Mouse (Mus musculus): ENCODE results near the gene Thrap3.

Thrap3 gene

DNA sequence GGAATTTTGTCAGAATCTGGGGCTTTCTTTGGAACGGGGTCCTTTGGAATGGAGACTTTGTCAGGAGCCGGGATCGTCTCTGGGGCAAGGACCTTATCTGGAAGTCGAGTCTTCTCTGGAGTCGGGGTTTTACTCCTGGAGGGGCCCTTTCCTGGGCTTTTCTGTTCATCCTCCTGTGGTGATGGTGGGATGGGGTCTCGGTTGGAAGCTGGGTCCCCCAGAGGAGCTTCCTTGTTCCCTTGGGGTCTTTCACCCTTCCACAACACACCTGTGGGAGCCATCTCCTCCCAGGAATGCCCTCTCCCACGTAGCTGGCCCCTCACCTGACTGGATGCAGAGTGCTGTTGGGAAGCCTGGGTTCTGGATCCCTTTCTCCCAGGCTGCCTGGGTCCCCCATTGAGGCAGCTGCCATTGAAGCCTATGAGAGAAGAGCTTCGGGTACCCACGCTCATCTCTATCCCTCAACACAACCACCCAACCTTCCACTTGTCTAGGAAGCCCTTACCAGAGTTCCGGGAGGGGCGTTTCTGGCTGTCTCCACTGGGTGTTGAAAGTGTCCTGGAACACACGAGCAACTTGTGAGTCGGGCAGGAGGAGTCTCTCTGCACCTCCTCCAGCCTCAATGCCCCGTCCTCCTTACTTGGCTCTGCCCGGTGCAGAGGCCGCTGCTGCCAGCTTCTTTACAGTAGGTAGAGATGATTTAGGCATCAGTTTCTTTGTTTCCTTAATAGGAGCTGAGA, 50.7 kb downstream of the Thrap3 start:
- in situ Hi-C loops (cut with MboI; ENCODE audit: low pct_unique_long_range_greater_than_20kb in 1 of 2, low sequenced_read_pairs in 2 of 2, unreplicated experiment in 1 of 2): no loop called here

GRCm38 (mm10) chr4:126150949-126151320, 51.6 kb downstream of the Thrap3 start:
- in situ Hi-C loops (cut with MboI; ENCODE audit: low pct_unique_long_range_greater_than_20kb in 1 of 2, low sequenced_read_pairs in 2 of 2, unreplicated experiment in 1 of 2): no loop called here

- in situ Hi-C loops (cut with MboI; ENCODE audit: low pct_unique_long_range_greater_than_20kb in 1 of 2, low sequenced_read_pairs in 2 of 2, unreplicated experiment in 1 of 2): no loop called here
Observed at GRCm38 (mm10) chr4:126150297-126150948, 52.1 kb downstream of the Thrap3 start.

DNA sequence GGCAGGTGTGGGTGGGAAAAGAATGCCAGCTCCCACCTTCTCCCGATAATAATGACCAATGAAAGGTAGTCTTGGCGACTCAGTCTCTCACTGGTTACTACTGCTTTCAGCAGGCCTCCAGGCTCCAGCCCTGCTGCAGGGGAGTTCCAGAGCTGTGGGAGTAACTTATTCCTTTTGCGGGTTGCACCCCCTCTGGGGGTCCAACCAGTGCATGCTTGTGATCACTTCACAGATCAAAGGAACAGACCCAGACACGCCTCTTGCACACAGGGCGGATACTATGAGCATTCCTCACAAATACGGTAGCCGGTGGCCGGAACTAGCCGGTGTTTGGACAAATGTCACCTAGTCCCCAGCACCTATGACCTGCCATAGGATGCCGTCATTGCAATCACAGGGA, 52.8 kb downstream of the Thrap3 start:
- in situ Hi-C loops (cut with MboI; ENCODE audit: low pct_unique_long_range_greater_than_20kb in 1 of 2, low sequenced_read_pairs in 2 of 2, unreplicated experiment in 1 of 2): no loop called here

- in situ Hi-C loops (cut with MboI; ENCODE audit: low pct_unique_long_range_greater_than_20kb in 1 of 2, low sequenced_read_pairs in 2 of 2, unreplicated experiment in 1 of 2): no loop called here
Observed at GRCm38 (mm10) chr4:126149041-126149676, 53.4 kb downstream of the Thrap3 start.

- in situ Hi-C loops (cut with MboI; ENCODE audit: low pct_unique_long_range_greater_than_20kb in 1 of 2, low sequenced_read_pairs in 2 of 2, unreplicated experiment in 1 of 2): no loop called here
Observed at GRCm38 (mm10) chr4:126148161-126148961, 54.2 kb downstream of the Thrap3 start.

DNA sequence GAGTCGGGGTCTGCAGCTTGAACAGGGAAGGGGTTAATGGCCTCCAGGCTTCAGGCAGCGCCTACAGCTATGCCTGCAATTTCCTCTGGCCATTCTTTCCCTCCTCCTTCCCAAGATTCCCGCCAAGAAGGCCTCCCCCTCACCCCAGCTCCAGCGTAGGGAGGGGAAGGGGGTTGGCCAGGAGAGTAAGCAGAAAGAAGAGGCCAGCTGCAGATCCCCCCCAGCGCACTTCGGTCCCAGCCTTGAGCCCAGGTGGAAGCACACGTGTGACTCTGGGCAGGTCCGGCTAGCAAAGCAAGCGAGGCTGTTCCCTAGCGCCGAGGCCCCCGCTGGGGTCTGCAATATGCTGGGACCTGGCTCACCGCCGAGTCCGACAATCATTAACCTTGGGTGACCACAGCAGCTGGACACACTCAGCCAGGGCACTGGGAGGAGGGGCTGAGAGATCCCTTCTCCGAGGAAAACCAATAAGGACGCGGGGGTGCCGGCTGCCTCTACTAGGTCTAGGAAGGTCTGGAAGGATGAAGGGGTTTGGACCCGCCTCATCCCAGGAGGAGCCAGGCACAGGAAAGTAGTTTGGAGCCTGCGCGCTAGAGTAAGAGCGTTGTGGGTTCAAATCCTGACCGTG, 54.9 kb downstream of the Thrap3 start, which contains the start of gene Eva1b:
TSS of gene Eva1b (plus strand) at position 212 of the 628 bp plus-strand sequence.
- in situ Hi-C loops (cut with MboI; ENCODE audit: low pct_unique_long_range_greater_than_20kb in 1 of 2, low sequenced_read_pairs in 2 of 2, unreplicated experiment in 1 of 2): no loop called here

- in situ Hi-C loops (cut with MboI; ENCODE audit: low pct_unique_long_range_greater_than_20kb in 1 of 2, low sequenced_read_pairs in 2 of 2, unreplicated experiment in 1 of 2): no loop called here
Observed at GRCm38 (mm10) chr4:126146974-126147532, 55.5 kb downstream of the Thrap3 start.

GRCm38 (mm10) chr4:126145396-126145795, 57.2 kb downstream of the Thrap3 start:
- in situ Hi-C loops (cut with MboI; ENCODE audit: low pct_unique_long_range_greater_than_20kb in 1 of 2, low sequenced_read_pairs in 2 of 2, unreplicated experiment in 1 of 2): no loop called here

- in situ Hi-C loops (cut with MboI; ENCODE audit: low pct_unique_long_range_greater_than_20kb in 1 of 2, low sequenced_read_pairs in 2 of 2, unreplicated experiment in 1 of 2): no loop called here
Observed at GRCm38 (mm10) chr4:126141021-126141420, 61.5 kb downstream of the Thrap3 start.

DNA sequence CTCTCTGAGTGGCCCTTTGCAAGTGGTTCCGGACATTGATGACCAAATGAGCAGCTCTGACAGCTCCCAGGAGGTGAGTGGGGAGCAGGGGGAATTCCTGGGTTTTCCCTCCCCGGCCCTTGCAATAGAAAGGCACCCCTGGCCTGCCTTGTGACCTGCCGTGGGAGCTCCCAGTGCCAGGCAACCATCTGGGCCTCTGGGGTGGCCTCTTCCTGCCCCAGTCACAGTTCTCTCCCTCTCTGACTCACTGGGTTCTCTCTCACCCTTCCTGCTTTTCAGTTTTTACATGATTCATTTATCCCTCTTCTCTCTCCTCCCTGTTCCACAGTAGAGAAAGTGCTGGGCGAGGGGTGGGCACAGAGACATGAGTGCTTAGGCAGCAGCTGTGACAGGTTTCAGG, 64.8 kb downstream of the Thrap3 start:
- in situ Hi-C loops (cut with MboI; ENCODE audit: low pct_unique_long_range_greater_than_20kb in 1 of 2, low sequenced_read_pairs in 2 of 2, unreplicated experiment in 1 of 2): no loop called here

GRCm38 (mm10) chr4:126134639-126135038, 67.9 kb downstream of the Thrap3 start:
- in situ Hi-C loops (cut with MboI; ENCODE audit: low pct_unique_long_range_greater_than_20kb in 1 of 2, low sequenced_read_pairs in 2 of 2, unreplicated experiment in 1 of 2): no loop called here

DNA sequence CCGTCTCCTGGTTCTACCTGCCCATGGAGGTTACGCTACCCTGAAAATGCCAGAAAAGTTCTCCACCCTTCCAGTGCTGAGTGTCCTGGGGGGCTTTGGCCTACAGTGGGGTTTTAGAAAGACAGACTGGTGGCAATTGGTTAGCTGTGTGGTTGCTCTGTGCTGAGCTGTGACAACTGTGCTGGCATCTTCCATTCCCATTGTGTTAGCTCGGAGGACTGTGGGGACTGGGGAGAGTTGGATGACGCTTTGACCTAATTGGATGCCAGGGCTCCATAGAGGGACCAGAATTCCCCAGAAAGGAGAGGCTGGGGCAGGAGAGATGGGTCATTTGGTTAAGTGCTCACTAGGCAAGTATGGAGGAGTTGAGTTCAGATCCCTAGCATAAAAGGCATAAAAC, 68.3 kb downstream of the Thrap3 start:
- in situ Hi-C loops (cut with MboI; ENCODE audit: low pct_unique_long_range_greater_than_20kb in 1 of 2, low sequenced_read_pairs in 2 of 2, unreplicated experiment in 1 of 2): no loop called here

DNA sequence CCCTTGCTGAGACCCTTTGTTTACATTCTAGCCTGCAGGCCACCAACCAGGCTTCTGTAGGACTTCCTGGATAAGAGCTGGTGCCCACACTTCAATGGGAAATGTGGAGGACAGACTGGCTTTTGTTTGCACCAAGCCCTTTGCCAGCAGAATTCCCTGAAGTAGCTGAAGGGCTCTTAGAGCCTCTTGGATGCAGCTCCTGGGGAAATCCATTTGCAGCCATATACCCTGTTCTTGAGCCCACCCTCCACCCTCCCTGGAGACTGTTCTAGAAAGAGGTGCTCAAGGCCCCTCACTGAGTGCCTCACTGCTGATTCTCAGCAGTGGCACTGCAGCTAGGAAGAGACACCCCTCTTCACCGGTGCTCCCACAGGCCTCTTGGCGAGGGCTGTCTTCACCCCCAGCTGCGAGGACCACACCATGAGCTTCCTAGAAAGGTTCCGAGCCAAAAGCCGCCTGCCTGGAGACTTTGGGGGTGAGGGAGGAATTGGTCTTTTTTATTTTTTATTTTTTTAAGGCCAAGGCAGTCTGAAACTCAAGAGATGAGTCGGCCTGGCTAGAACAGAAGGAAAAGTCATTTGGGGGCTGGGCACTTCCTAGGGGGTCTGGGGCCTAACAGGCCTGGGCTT, 69.8 kb downstream of the Thrap3 start:
- in situ Hi-C loops (cut with MboI; ENCODE audit: low pct_unique_long_range_greater_than_20kb in 1 of 2, low sequenced_read_pairs in 2 of 2, unreplicated experiment in 1 of 2): no loop called here

DNA sequence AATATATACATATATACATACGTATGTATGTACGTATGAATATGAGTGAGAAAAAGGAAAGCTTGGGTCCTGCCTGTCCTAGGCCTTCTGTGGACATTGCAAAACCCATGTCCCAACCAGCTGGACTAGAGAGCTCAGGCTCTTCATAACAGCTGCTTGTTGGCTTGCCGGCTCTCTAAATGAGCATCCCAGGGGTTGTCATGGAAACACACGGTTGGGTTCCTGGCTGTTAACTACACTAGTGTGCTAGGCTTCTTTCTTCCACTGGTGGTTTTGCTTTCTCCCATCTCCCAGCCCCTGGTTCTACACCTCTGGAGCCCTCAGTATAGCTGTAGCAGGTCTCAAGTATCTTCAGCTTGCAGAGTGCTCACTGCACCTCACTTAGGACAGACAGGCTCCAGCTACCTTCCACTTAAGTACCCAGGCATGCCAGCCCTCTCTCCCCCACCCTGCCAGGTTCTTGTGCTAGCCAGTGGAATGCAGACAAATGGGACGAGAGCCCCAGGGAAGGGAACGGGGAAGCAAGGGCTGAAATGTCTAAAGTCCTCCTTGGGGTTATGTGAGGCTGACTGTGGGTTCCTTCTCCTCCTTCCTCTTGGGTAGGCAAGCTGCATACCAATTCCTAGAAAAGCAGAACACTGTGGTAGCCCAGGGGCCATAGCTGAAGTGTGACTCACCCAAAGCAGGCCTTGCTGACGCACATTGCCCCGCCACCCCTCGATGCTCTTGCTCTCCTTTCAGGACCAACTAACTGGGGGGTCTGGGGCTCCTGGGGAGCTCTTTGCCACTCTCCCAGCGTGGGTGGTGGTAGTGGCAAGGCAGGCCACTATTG, 71.1 kb downstream of the Thrap3 start:
- in situ Hi-C loops (cut with MboI; ENCODE audit: low pct_unique_long_range_greater_than_20kb in 1 of 2, low sequenced_read_pairs in 2 of 2, unreplicated experiment in 1 of 2): no loop called here

GRCm38 (mm10) chr4:126130502-126130901, 72.1 kb downstream of the Thrap3 start:
- in situ Hi-C loops (cut with MboI; ENCODE audit: low pct_unique_long_range_greater_than_20kb in 1 of 2, low sequenced_read_pairs in 2 of 2, unreplicated experiment in 1 of 2): no loop called here

All from mouse embryonic stem cell (cell line).